Mouse (Mus musculus) liver, adult 2 months (tissue): Measurements from ENCODE around the gene Cox8a.

ENCODE experiments used
- CTCF ChIP-seq: fragments of 200-500 bp; IDR thresholded peaks from 2 replicates; pipeline ENCODE4 v1.5.1; 2011; ENCODE audit warnings: low read depth, low read length, control low read depth
- POLR2A ChIP-seq: fragments of 200-500 bp; IDR thresholded peaks from 2 replicates; pipeline ENCODE4 v1.6.1; 2011; ENCODE audit warnings: low read length, control low read depth; ENCODE audit not compliant: insufficient read depth; ENCODE audit errors: extremely low read depth

GRCm38 (mm10) chr19:7171447-7171846 is 46.0 kb downstream of the Cox8a start:
- no peak for TF ChIP-seq CTCF
- no peak for TF ChIP-seq POLR2A
